Mouse (Mus musculus) spleen, postnatal 10 days (tissue): ENCODE measurements around the gene Plgrkt.
A peak's percentile ranks its signal among the peaks of the same experiment; 100 is the strongest.

Source experiments
- DNase-seq, 2 experiments: peaks; one replicate each; pipeline ENCODE4 v3.0.0; 2021 to 2022; ENCODE audit warnings: low spot score in 2 of 2

Gene Plgrkt

GRCm38 (mm10) chr19:29383368-29383767 is 16.2 kb upstream of the Plgrkt start:
- DNase-seq: no peak

GRCm38 (mm10) chr19:29379839-29380603 is 12.8 kb upstream of the Plgrkt start:
- no peak for DNase-seq

DNA sequence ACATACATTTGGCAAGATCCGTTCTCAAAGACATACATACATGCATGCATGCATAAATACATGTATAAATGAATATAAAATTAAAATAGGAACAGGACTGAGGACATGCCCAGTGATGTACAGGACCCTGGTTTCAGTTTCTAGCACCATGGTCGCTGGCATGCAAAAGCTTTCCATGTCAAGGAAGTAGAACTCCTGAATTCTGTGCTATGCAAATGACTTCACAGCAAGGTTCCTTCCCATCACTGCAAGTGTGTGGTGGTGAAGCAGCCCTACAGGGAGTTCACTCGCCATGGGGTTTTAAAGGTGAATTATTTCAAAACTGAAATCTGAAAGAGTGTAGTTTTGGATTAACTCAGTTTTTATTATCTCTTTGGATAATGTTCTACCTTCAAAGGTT is 9.2 kb upstream of the Plgrkt start:
- DNase-seq: no peak

DNA sequence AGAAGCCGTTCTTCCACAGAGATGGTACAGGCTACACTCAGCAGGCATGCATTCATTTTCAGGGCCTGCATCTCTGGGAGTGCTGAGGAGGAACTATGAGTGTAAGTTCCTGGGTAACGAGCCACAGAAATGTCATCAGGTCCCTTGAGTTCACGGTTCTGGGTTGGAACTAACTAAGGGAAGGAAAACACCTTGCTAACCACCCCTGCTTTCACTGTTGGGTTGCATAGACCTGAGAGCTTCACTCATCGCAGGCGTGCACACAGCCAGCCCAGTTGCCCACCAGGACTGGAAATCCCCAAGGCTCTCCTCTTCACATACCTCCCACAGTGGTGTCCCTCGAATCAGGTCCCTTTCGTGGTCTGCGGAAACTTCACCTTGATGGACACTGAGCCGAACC is 7.8 kb upstream of the Plgrkt start:
- no peak for DNase-seq

GRCm38 (mm10) chr19:29373438-29373837 is 6.2 kb upstream of the Plgrkt start:
- no peak for DNase-seq

DNA sequence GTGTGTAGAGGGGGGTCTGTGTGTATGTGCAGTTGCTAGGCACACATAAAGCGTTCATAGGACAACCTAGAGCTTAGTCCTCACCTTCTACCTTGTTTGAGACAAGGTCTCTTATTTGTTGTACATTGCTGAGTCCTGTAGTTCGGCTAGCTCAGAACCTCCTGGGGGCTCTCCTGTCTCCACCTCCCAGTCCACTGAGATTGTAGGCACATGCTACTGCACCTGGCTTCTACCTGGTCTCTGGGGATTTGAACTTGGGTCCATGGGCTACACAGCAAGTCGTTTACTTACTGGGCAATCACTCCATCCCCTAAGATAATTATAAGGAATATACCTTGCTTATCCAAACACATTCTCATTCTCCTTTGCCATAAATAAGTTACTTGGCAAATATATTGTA is 5.4 kb upstream of the Plgrkt start:
- no peak for DNase-seq

DNA sequence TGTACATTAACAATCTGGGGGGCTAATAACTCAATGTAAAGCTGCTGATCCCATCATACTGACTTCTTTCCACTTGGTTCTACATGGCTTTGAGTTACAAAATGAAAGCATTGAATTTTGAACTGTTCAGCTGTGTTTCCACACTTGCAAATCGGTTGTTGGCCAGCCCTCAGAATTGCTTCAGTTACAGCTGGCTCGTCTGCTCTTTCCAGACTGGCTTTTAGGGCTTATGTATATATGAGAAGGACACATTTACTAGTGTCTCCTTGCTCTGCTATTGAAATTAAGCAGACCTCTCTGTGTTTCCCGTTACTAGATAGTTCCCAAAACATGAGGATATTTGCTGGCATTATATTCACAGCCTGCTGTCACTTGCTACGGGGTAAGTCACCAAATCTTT is 4.9 kb upstream of the Plgrkt start:
- DNase-seq: no peak

GRCm38 (mm10) chr19:29371284-29372081 is 4.3 kb upstream of the Plgrkt start:
- no peak for DNase-seq

DNA sequence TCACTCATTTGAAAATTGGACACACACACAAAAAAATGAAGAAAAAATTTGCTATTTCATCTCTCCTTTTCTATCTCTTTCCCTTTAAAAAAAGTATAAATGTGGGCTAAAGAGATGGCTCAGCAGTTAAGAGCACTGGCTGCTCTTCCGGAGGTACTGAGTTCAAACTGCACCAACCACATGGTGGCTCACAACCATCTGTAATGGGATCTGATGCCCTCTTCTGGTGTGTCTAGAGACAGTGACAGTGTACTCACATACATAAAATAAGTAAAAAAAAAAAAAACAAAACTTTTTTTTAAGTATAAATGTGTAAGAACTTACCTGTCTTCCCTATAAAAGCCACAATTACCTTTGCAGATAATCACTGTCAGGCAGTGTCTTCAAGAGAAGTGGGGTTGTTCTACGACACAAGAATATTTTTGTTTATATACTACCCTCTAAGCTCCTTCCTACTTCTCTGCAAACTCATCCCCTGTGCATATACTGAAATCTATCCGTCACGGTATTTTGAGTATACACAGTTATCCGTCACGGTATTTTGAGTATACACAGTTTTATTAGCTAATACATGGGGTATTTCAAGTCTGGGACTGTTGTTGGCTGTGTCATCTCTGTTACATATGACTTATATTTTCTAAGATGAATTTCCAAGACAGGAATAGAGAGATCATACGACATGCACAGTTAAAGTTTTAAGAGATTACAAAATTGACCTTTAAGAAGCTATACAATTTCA is 3.5 kb upstream of the Plgrkt start:
- DNase-seq: no peak

GRCm38 (mm10) chr19:29370112-29370511 is 2.9 kb upstream of the Plgrkt start:
- DNase-seq: no peak

GRCm38 (mm10) chr19:29368671-29369309 is 1.6 kb upstream of the Plgrkt start:
- no peak for DNase-seq

- DNase-seq: no peak
Observed at GRCm38 (mm10) chr19:29368041-29368440, 851 bp upstream of the Plgrkt start.

DNA sequence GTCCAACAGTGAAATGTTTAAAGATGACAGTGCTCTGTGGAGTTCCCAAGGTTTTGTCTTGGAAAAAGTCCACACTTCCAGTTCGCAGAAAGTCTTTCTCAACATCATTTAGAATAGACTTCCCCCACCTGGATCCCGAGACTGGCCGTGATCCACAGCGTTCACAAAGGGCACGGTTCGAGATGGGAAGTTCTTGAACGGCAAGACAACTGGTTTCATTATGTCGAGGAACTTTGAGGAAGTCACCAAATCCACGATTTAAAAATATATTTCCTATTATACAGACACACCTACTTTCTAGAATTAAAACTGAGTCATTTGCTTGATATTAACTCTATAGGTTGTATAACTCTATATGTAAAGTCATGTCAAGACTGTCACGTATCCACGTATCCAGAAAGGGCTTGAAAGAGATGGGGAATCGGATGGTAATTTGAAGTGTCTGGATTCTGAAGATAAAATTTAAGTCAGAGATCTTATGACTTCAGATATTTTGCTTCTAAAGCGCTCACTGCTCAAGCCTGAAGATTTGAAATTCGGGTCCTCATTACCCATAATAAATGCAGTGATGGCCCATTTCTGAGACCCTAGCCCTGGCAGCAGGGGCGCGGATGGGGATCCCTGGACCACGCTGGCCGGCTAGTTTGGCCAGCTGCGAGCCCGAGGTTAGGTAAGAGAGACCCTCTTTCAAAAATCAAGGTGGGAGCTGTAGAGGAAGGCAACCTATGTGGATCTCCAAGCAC is 793 bp downstream of the Plgrkt start:
- DNase-seq: no peak

DNA sequence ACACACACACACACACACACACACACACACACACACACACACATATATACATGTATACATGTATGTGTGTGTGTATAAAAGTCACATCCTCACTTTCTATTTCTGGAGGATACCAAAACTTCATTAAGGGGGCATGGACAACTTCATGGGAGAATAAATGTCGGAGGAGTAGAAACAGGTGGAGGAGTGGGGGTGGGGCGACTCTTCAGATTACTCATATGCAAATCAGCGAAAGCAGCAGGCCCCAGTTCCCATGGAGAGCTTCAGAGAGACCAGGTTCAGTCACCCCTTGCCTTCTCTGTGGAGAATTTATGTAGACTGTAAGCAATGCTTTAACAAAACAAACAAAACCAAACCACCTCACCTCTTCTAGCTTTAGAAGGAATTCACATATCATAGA is 2.1 kb downstream of the Plgrkt start:
- DNase-seq: peak in 1 of 2 experiments; percentile 71

GRCm38 (mm10) chr19:29364076-29364475 is 3.1 kb downstream of the Plgrkt start:
- peak in 1 of 2 experiments; percentile 28 for DNase-seq

GRCm38 (mm10) chr19:29363557-29363956 is 3.6 kb downstream of the Plgrkt start:
- no peak for DNase-seq

GRCm38 (mm10) chr19:29362173-29362930 is 4.8 kb downstream of the Plgrkt start:
- DNase-seq: no peak

- peak; percentile 73 to 90 for DNase-seq
Observed at GRCm38 (mm10) chr19:29361468-29362130, 5.6 kb downstream of the Plgrkt start.

DNA sequence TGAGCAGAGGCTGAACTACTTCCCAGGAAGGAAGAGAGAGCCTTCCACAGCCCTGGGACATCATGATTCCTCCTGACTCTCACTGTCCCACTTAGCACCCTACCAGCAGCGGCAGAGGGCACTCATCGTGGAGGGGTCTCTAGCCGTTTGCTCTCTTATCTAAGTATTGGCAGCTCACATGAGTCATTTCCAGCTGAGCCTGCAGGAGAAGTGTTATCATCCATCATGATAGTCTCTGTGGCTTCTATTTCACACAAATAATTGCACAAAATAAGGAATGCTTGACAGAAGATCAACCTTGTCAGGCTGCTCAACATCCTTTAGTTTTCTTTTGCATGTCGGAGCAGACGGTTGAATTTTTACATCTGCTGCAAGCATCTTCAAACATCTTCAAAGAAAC is 6.9 kb downstream of the Plgrkt start:
- DNase-seq: no peak

- no peak for DNase-seq
Observed at GRCm38 (mm10) chr19:29356281-29356680, 10.9 kb downstream of the Plgrkt start.
